Mouse (Mus musculus): Measurements from ENCODE around the gene Pctp. TPM values are rescaled to one million over a fixed set of nuclear protein-coding genes. Genes with fewer than 3 reads are reported as not detected.

Gene Pctp
- total RNA-seq, 4 experiments from 2014 or later, result 1.1 to 2.2 (median 1.5) TPM

GRCm38 (mm10) chr11:89978353-89978831 lies 24.3 kb downstream of the Pctp start:
- DNase-seq (ENCODE audit: low spot score in 2 of 2), result no peak

GRCm38 (mm10) chr11:89977746-89978352 lies 24.8 kb downstream of the Pctp start:
- no peak for DNase-seq (ENCODE audit: low spot score in 2 of 2)

GRCm38 (mm10) chr11:89976361-89976760 lies 26.3 kb downstream of the Pctp start:
- no peak for DNase-seq (ENCODE audit: low spot score in 2 of 2)

- DNase-seq (ENCODE audit: low spot score in 2 of 2), result no peak
These were observed 31.4 kb downstream of the Pctp start for GRCm38 (mm10) chr11:89971296-89971695.

- DNase-seq (ENCODE audit: low spot score in 2 of 2), result no peak
These were observed 32.0 kb downstream of the Pctp start for GRCm38 (mm10) chr11:89970726-89971125.

GRCm38 (mm10) chr11:89969131-89969530 lies 33.6 kb downstream of the Pctp start:
- no peak for DNase-seq (ENCODE audit: low spot score in 2 of 2)

- DNase-seq (ENCODE audit: low spot score in 2 of 2), result peak; percentile 23 to 67
These were observed 51.9 kb downstream of the Pctp start for GRCm38 (mm10) chr11:89950691-89951270.

- DNase-seq (ENCODE audit: low spot score in 2 of 2), result no peak
These were observed 54.9 kb downstream of the Pctp start for GRCm38 (mm10) chr11:89947806-89948205.

GRCm38 (mm10) chr11:89945159-89945558 lies 57.5 kb downstream of the Pctp start:
- no peak for DNase-seq (ENCODE audit: low spot score in 2 of 2)

- no peak for DNase-seq (ENCODE audit: low spot score in 2 of 2)
These were observed 65.5 kb downstream of the Pctp start for GRCm38 (mm10) chr11:89937241-89937640.

Other genes starting within 250 kb of the Pctp start
- gene Ankfn1, start 225.2 kb downstream of the Pctp start, total RNA-seq (2022), result 10 to 100 TPM in 3 of 4 experiments, 1 to 10 TPM in 1; 9.4 to 11.2 (median 10.5) TPM
- 10 to 100 TPM; 10.9 to 15.8 (median 12.7) TPM for gene Tmem100, start 27.5 kb upstream of the Pctp start, total RNA-seq (2022)
- gene Gm45716, start 184.8 kb upstream of the Pctp start, total RNA-seq (2022), result 1 to 10 TPM; 2.6 to 4.5 (median 3.6) TPM
- gene Mmd, start 246.6 kb upstream of the Pctp start, total RNA-seq (2022), result 100 to 1,000 TPM; 184 to 215 (median 198) TPM

Data from left cerebral cortex, adult 8-10 months (tissue).